Mouse (Mus musculus): ENCODE measurements around the gene Rmdn2.

DNA sequence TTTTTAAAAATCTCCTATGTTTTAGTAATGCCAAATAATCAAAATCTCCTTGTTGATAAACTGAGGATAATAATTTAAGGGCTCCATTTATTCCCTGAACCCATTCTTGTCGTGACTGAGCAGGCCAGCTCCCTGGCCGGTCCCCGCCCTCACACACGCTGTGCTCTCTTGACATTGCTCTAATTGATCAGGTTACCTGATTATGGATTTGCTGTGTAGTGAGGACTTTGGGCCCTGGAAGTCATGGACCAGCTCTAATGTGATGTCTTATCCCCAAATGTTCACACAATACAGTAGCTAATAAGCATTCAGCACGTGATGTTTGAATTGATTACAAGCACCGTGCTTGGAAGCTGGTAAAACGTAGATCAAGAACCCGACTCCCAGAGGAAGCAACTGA is 47.2 kb downstream of the Rmdn2 start:
- TF ChIP-seq CTCF (conservative IDR thresholded peaks at IDR 0.05; ENCODE audit: low read length), result no peak
- no peak for TF ChIP-seq NANOG (IDR thresholded peaks at IDR 0.05; ENCODE audit: borderline replicate concordance, low read length)
- TF ChIP-seq POU5F1 (IDR thresholded peaks at IDR 0.05; ENCODE audit: borderline replicate concordance, low read length), result no peak
